Mouse (Mus musculus) heart, postnatal 4 days (tissue): ENCODE measurements around the gene Cdkal1. TPM values are rescaled to one million over a fixed set of nuclear protein-coding genes. Genes with fewer than 3 reads are reported as not detected.

Experiments
- DNase-seq: peaks from one replicate; pipeline ENCODE4 v3.0.0; 2021
- total RNA-seq, 2 experiments: library from RNA; stranded (reverse); gene quantifications; 2 replicates each; pipeline ENCODE4 v1.2.3; 2021

The Cdkal1 gene
- total RNA-seq, 2 experiments from 2014 or later: 36.4 to 39.5 TPM

DNA sequence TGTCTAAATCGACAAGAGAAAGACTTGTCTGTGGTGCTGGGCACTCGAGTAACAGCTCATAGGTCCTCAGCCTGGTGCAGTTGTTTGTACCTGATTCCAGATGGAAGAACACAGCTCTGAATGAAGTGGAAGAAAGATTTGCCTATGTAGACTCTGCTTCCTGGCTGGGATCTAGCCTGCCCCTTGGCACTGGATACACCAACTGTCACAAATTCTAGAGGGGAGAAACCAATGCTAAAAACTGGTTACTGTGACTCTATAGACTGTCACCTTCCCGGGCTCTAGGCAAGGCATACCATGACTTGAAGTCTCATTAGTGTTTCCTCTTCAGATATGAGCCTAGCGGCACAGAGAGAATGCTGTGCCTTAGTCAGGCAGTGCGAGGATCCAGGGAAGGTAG, 366.0 kb downstream of the Cdkal1 start:
- no peak for DNase-seq

DNA sequence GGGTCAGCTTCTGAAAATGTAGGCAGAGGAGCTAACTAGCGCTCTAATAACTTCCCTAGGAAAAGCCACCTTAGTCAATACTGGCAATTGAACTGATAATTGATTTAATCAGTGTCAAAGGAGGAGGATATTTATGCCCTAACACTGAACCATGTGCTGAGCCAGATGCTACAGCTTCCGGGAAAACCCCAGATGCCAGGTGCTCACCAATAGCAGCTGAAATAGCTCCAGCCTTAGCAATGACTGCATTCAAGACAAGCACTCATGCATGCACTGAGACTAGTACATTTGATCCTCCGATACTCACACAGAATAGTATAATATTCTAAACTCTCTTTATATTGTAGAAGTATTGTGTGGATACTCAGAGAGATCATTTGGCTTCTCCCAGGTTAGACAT, 368.8 kb downstream of the Cdkal1 start:
- DNase-seq: no peak

DNA sequence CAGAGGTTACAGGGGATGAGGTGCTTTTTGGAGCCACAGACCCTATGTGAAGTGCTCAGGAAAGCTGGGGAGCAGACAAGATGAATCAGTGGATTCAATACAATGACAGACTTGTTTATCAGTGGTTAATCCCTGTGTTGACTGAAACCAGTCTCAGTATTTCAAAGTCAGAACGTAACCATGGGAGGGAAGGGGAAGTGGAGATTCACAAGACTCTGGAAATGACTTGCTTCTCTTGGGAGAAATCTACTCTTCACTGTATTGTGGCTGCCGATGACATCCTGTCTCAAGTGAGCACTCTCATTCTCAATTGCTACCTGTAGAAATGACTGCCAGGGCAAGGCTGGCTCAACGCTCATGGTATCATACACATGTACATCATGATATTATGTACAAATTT, 371.5 kb downstream of the Cdkal1 start:
- no peak for DNase-seq

GRCm38 (mm10) chr13:29482147-29482863, 373.2 kb downstream of the Cdkal1 start:
- DNase-seq: no peak

DNA sequence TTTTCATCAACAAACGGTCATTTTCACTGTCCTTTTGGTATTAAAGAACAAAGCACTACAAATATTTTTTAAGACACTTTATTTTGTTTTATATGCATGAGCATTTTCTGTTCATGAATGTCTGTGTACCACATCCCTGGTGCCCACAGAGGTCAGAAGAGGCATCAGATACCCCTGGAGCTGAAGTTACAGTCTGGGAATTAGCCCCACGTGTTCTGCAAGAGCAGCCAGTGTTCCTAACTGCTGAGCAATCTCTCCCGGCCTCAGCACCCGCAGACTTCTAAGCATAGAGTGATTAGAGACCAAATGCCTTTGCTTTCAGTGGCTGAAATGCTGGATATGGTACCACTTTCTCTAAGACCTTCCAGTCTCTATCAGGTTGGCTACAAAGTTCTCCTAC, 379.1 kb downstream of the Cdkal1 start:
- no peak for DNase-seq

DNA sequence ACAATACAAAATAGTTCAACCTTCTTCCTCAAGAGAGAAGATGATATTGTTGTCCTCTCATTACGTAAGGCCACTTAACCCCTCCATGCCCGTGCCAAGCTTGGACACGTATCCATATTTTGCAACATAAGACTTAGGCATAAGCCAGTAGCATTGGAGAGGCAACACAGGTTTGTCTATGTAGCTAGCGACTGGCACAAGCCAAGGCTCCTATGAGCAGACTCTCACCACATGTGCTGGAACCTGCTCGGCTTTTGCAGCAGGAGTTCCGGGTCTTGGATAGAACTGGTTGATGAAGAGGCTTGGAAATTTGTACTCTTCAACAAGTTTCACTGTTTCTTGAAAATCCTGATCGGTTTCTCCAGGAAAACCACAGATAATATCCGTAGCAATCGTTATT, 381.2 kb downstream of the Cdkal1 start:
- DNase-seq: no peak

GRCm38 (mm10) chr13:29473779-29474178, 381.7 kb downstream of the Cdkal1 start:
- no peak for DNase-seq

DNA sequence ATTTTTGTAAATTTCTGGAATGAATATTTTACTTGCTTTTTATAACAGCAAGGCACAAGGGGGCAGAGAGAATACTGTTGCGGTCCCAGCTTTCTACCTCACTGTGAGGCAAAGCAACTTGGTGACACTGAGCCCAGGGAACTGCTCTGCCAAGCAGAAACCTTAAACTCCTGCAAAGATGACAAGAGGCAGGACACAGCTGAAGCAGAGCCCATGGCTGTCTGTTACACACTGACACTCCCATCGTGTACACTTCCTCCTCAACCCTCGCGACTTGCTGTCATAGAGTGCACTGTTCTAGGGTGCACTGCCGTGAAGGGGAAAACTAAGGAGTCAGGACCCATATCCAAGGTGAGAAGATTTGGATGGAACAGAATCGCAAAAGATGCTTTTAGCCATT, 393.2 kb downstream of the Cdkal1 start:
- no peak for DNase-seq

DNA sequence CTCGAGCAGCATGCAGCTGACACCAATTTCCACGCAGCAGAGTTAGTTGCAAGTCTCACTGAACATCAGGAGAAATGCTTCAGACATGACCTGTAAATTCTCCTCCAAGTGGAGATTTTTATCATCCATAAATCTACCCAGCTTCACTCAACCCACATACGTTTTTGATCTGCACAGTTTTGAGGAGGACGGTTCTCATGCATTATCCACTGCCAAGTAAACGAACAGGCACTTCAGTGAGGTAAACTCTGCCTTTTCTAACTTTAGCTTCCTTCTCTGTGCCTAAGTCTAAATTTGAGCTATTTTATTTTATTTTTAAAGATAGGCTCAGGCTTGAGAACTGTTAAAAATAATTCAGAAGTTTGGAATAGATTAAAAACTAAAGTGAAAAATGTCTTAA, 394.7 kb downstream of the Cdkal1 start:
- no peak for DNase-seq

GRCm38 (mm10) chr13:29458385-29458784, 397.1 kb downstream of the Cdkal1 start:
- no peak for DNase-seq

DNA sequence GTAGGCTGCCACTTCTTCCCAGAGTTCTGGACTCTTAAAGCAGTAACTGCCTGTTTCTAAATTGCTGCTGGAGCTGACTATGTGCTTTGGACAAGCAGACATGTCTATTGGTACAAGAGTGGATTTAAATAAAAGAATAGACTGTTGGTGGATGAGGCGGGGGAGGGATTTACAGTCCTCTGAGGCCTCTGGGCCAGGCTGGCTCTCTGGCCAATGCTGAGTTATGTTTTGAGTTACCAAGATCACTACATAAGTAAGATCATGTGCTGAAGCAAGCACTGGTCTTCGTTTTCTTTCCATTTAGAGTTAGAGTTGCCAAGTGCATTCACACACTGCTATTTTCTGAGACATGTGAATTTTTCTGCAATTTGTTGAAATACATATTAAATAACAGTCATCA, 418.4 kb downstream of the Cdkal1 start:
- DNase-seq: no peak

- DNase-seq: peak; percentile 16
Observed at GRCm38 (mm10) chr13:29434726-29435125, 420.7 kb downstream of the Cdkal1 start.

- DNase-seq: no peak
Observed at GRCm38 (mm10) chr13:29430919-29431318, 424.6 kb downstream of the Cdkal1 start.

GRCm38 (mm10) chr13:29429877-29430276, 425.6 kb downstream of the Cdkal1 start:
- DNase-seq: no peak

GRCm38 (mm10) chr13:29429196-29429595, 426.3 kb downstream of the Cdkal1 start:
- DNase-seq: no peak

DNA sequence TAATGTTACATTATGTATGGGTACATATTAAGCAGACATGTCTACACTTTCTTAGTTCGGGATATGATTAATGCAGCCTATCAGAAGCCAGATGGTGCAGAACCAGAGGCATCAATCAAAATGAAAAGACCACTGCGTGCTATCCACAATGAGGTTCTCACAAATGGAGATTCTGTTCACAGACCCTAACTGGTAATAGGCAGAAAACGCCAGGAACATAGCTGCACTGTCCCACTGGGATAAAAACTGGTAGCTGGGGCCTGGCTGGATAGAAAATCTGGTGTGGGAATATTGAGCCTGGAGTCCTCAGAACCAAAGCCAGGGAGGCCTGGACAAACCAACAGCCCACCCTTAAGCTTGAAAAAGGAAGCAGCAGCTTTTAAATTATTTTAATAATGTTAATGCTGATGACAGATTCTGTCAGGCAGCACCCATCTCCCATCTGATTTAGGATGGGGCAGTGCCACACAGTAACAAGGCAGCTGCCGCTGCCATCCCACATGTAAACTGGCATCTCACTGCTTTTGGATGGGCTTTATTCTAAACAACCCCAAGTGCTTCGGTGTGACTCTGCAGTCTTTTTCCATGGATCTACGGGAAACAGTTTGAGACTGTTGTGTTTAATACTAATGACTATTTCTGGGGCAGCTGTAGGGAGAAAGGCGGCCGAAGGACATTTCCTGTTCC, 438.9 kb downstream of the Cdkal1 start:
- peak; percentile 31 for DNase-seq

DNA sequence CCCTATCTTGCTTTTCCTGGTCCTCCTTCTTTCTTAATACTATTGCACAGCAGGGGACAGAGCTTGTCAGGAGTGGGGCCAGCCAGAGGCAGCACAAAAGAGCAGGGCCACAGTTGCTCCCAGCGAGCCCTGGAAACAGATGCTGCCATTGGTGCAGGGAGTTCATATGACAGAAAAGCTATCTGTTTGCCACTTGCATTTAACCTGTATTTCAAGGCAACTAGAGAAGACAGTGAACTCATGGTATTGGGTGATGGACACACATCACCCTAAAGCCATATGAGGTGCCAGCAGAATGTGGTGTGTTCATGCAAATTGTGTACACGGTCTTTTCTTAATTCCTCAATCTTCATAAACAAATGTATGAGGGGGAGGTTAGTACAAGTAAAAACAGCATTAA, 439.5 kb downstream of the Cdkal1 start:
- no peak for DNase-seq

DNA sequence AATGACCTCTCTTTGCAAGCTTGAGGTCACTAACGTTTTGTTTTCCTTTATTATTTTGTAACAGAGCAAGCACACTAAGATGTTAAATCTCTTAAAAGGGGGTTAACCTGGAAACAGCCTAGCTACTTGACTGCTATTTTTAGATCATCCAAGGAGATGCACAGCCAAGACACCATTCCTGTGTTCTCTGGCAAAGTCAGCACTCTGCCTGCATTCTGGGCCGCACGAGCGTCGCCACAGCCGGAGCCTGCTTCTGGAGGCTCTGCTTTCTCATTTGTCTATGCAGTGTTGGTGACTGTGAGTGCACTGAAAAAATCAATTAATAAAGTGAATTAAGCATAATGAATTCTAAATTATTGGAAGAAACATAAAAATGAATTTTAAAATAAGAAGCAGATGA, 440.6 kb downstream of the Cdkal1 start:
- DNase-seq: no peak

GRCm38 (mm10) chr13:29414470-29414869, 441.0 kb downstream of the Cdkal1 start:
- DNase-seq: peak; percentile 16

GRCm38 (mm10) chr13:29411176-29411575, 444.3 kb downstream of the Cdkal1 start:
- no peak for DNase-seq

DNA sequence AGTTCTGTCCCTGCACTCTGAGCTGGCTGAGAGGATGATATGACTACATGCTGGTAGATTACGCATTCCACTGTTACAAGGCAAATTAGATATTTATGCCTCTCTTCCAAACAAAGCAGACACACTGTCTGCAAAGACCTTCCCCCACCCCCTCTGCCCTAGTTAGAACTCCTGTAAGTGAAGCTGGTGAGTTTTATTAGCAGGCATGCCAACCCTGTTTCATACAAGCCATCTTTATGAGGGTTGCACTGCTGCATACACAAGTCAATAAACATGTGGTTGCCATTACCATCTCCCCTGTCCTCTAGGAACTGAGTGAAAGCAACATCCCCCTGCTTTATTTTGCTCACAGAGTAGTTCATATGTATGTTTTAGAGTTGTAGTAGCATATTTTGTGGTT, 447.9 kb downstream of the Cdkal1 start:
- no peak for DNase-seq

GRCm38 (mm10) chr13:29405316-29405715, 450.2 kb downstream of the Cdkal1 start:
- no peak for DNase-seq

DNA sequence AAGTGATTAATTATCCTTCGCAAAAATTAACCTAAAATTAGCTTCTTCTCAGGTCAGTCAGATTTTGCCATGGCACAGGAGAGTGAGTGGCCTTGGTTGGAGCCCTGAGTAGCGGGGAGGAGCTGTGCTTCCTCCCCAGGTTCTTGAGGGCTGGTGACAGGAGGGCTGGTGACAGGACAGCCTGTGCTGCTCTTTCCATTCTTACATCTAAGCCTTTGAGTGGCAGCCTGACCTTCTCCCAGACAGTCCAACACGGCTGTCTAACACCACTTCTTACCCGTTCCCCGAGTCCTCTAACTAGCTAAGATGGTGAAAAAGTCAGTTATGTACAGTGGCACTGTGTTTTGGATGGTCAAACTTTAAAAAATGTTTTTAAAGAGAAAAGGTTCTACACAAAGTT, 452.3 kb downstream of the Cdkal1 start:
- no peak for DNase-seq

DNA sequence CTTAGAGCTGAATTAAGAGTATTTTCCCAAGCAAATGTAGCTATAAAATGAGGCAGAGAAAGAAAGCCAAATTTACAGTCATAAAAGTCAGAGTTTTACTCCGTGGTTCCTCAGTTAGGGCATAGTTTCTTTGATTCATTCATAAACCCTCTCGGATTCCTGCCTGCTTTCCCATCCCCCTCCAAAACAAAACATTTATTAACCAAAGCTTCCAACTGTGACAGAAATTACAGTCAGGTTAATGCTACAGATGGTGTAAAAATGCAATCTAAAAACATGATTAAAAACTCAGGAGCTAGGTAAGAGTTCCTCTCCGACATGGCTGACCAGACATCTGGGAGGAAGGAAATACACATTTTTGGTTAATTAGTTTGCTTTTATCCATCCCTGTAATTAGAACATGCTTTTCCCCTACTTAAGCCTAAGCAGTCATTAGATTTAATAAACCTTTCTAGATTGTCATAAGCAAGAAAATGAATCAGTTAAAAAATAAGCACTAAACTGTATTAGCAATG, 452.9 kb downstream of the Cdkal1 start:
- DNase-seq: no peak
